Mouse (Mus musculus) heart, postnatal 0 days (tissue): ENCODE measurements at regions not wholly inside any gene's neighbourhood (a gene's known extent, or its start where the extent isn't known, plus 50 kb on each side); places are given as distances from the start of the nearest gene placed in this dataset.

Experiments
- CTCF ChIP-seq: IDR thresholded peaks from 2 replicates; pipeline ENCODE4 v1.5.1; 2016; ENCODE audit warnings: antibody characterized with exemption, control low read depth, low read depth
- EP300 ChIP-seq: IDR thresholded peaks from 2 replicates; pipeline ENCODE4 v1.6.1; 2016; ENCODE audit warnings: antibody characterized with exemption, low read depth

DNA sequence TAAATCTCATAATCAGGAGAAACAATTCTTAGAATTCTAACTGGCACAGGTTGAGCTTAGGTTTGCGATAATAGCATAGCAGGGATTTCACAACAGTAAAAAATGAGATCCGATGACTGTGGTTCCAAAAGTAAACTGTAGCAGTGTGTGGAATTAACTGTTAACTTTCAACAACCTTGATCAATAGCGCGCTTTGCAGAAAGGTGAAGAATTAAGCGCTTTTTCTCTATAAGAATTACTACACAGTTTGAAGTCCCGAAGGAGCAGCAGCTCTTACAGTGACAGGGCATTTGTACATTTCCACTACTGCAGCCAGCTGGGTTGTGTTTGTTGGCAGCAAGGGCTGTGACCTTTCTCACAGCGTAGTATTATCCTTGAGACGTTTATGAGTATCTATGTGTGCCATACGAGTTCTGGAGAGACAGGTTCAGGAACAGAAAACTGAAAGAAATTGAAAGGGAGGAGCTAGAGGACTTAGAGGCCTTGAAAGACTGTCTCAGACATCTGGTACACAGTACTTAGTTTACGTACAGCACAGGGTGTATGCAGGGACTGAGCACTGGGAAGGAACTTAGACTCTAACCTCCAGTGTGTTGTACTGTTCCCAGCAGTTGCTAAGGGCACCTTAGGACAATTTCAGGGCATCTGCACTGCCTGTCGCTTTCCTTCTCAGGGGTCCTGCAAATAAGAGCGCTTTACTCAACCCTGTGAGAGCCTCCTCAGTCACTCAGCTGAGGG is 114.6 kb upstream of the Xpo1 start:
- TF ChIP-seq CTCF (no peak), EP300 (no peak)
